Mouse (Mus musculus) bone marrow, adult 2 months (tissue): ENCODE results near the gene Tgfbi.

Source experiments
- CTCF ChIP-seq: fragments of 200-500 bp; IDR thresholded peaks from 2 replicates; pipeline ENCODE4 v1.5.1; 2011; ENCODE audit warnings: low read length, control low read depth; ENCODE audit not compliant: control insufficient read depth, insufficient read depth
- POLR2A ChIP-seq: fragments of 200-500 bp; IDR thresholded peaks from 2 replicates; pipeline ENCODE4 v1.6.1; 2011; ENCODE audit warnings: low read depth, mild to moderate bottlenecking, control low read depth, low read length, borderline replicate concordance; ENCODE audit not compliant: control insufficient read depth

DNA sequence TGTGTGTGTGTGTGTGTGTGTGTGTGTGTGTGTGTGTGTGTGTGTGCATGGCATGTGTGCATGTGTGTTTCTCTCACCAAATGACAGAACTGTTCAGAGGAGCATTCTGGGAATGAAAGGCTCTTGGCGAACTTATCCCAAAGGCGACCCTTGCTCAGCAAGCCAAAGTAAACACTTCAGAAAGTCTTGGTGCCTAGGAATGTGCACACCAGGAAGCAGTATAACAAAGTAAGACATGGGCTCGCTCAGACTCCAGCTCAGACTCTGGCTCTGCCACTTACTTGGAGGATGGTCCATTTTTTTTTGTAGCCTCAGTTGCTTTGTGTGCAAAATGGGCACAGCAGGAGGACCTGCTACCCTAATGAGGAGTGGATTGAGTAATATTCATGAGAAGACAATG is 5.4 kb downstream of the Tgfbi start:
- TF ChIP-seq POLR2A (no peak), CTCF (no peak)
